ENCODE assay signal across 8 mouse cellular contexts in the genomic region with DNA sequence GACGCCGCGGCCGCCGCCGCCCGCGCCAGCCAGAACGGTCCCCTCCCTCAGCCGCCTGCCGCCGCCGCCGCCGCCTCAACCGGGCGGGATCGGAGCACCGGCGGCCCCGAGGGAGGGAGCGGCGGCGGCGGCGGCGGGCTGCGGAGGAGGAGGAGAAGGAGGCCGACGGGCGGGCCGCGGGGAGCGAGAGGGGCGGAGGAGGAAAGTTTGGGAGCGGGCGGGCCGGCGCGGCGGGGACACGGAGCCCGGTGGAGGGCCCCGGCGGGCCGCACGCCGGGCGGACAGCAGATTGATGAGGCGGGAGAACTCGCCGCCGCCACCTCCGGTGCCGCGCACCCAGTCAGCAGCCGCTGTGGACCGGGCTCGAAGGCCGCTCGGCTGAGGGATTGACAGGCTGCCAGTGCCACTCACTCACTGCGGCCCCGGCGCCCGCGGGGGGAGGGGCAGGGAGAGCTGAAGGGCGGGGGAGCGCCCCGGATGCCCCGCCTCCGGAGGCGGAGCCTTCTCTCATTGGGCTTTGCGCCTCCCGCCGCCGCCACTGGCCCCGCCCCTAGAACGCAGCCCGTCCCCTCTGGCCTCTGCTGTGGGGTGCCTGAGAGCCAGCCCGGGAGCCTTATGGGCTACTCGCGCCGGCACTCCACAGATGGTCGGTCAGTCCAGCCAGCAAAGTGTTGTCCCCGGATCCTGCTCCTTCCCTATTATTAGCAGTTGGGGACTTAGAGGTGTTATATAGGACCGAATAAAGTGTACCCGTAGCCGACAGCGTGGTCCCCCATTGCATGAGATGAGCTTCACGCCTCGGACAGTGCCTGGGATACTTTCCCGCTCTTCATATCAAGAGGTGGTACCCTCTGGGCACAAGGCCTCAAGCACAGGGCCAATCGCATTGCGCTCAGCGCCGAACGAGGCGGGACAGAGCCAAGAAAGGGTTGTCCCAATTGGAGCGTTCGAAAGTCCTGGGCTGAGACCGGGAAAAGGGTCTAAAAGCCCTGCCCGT. TPM values are rescaled to one million over a fixed set of nuclear protein-coding genes. Genes with fewer than 3 reads are reported as not detected.
A peak's percentile ranks its signal among the peaks of the same experiment; 100 is the strongest.
DNase-seq lines count a peak whose midpoint lies in the region; ATAC-seq and TF ChIP-seq lines count a peak whose summit lies in the region.

A gene (minus strand): TSS at position 838 of the 997 bp plus-strand sequence.

- no peak for TF ChIP-seq CTCF in bone marrow macrophage, adult 2 months (IDR thresholded peaks at IDR 0.05; ENCODE audit: low read depth, low read length)
- TF ChIP-seq CTCF in embryonic fibroblast, embryonic 13.5 days (IDR thresholded peaks at IDR 0.05; ENCODE audit: borderline replicate concordance, insufficient read depth, low read length), result no peak
- no peak for TF ChIP-seq CTCF in liver, adult 2 months (IDR thresholded peaks at IDR 0.05; ENCODE audit: low read depth, low read length)

- WGBS in heart, embryonic 11.5 days (ENCODE audit: insufficient replicate concordance), result under 1% methylated on average over 79 of the region's 102 CpGs
- under 1% methylated on average over 72 of the region's 102 CpGs for WGBS in kidney, embryonic 16.5 days
- WGBS in liver, adult 2 months, result 2% methylated on average over 82 of the region's 102 CpGs

- peak within 1 kb of the TSS; percentile 96 for H3K9ac ChIP-seq in heart, embryonic 11.5 days (ENCODE audit: low read depth, low read length)
- peak within 1 kb of the TSS; percentile 99 for H3K9ac ChIP-seq in kidney, embryonic 16.5 days (replicated peaks; ENCODE audit: low read length)
- peak within 1 kb of the TSS; percentile 89 for H3K9ac ChIP-seq in liver, adult 2 months (ENCODE audit: low read depth, low read length)

- H3K4me1 ChIP-seq in bone marrow macrophage, adult 2 months (ENCODE audit: control insufficient read depth, insufficient read depth, low read length), result peaks cover 6% of the 10 kb centered on the region; the same call in 1 of the 2 replicates
- peaks cover 4% of the 10 kb centered on the region; the same call in 1 of the 2 replicates for H3K4me1 ChIP-seq in embryonic fibroblast, embryonic 13.5 days (ENCODE audit: control insufficient read depth, insufficient read depth, low read length)
- H3K4me1 ChIP-seq in heart, embryonic 11.5 days (ENCODE audit: control insufficient read depth, insufficient read depth, low read length), result peaks cover 5% of the 10 kb centered on the region; the same call in 1 of the 2 replicates
- H3K4me1 ChIP-seq in kidney, embryonic 16.5 days (ENCODE audit: insufficient read depth, low read length), result peaks cover 18% of the 10 kb centered on the region
- no peaks in the 10 kb centered on the region; the same call in 1 of the 2 replicates for H3K4me1 ChIP-seq in liver, adult 2 months (ENCODE audit: control insufficient read depth, insufficient read depth, low read length)

- DNase-seq in A20 (ENCODE audit: low read depth, low spot score), result peak; percentile 95
- peak; percentile 90 for DNase-seq in liver, adult 2 months (ENCODE audit: extremely low read depth, low read depth, low spot score)
- peak; percentile 96 for DNase-seq in splenic B cell, adult 2 months (ENCODE audit: low read depth, low spot score)

- peak; percentile 95 for ATAC-seq in heart, embryonic 11.5 days (replicated peaks; ENCODE audit: insufficient number of reproducible peaks, low FRiP score, low TSS enrichment)
- ATAC-seq in kidney, embryonic 16.5 days (ENCODE audit: low FRiP score, low TSS enrichment), result peak; percentile 95

- H3ac ChIP-seq in myocyte (ENCODE audit: control insufficient read depth, insufficient read length), result peak within 1 kb of the TSS; percentile 60

- no peaks in the 10 kb centered on the region for H3K9me3 ChIP-seq in heart, embryonic 11.5 days (replicated peaks; ENCODE audit: control insufficient read depth, low read length)
- H3K9me3 ChIP-seq in kidney, embryonic 16.5 days (ENCODE audit: low read length), result no peaks in the 10 kb centered on the region

- H3K4me3 ChIP-seq in bone marrow macrophage, adult 2 months (ENCODE audit: insufficient read depth, low read length), result peak within 1 kb of the TSS; percentile 84
- peak within 1 kb of the TSS; percentile 41 for H3K4me3 ChIP-seq in embryonic fibroblast, embryonic 13.5 days (ENCODE audit: insufficient read depth, low read length)
- H3K4me3 ChIP-seq in heart, embryonic 11.5 days (ENCODE audit: low read depth, low read length), result peak within 1 kb of the TSS; percentile 93
- peak within 1 kb of the TSS; percentile 84 for H3K4me3 ChIP-seq in kidney, embryonic 16.5 days (ENCODE audit: low read length)
- H3K4me3 ChIP-seq in liver, adult 2 months (ENCODE audit: insufficient read depth, low read depth, low read length), result peak within 1 kb of the TSS; percentile 66
- H3K4me3 ChIP-seq in myocyte, result peak within 1 kb of the TSS; percentile 48

- no peaks in the 10 kb centered on the region for H3K79me2 ChIP-seq in liver, adult 2 months (ENCODE audit: control insufficient read depth, insufficient read depth, low read length)
- H3K79me2 ChIP-seq in myocyte (ENCODE audit: control insufficient read depth, insufficient read depth), result no peaks in the 10 kb centered on the region

- peak within 1 kb of the TSS; percentile 94 for H3K4me2 ChIP-seq in heart, embryonic 11.5 days
- peak within 1 kb of the TSS; percentile 93 for H3K4me2 ChIP-seq in kidney, embryonic 16.5 days (replicated peaks; ENCODE audit: low read depth, low read length)
- peak within 1 kb of the TSS; percentile 90 for H3K4me2 ChIP-seq in myocyte (ENCODE audit: low read depth)

- TF ChIP-seq POLR2A in bone marrow macrophage, adult 2 months (IDR thresholded peaks at IDR 0.05; ENCODE audit: borderline replicate concordance, low read depth, low read length), result no peak
- TF ChIP-seq POLR2A in embryonic fibroblast, embryonic 13.5 days (IDR thresholded peaks at IDR 0.05; ENCODE audit: low read depth, low read length), result peak; percentile 87
- peak; percentile 66 for TF ChIP-seq POLR2A in liver, adult 2 months (IDR thresholded peaks at IDR 0.05; ENCODE audit: extremely low read depth, insufficient read depth, low read length)
- TF ChIP-seq POLR2A in myocyte (IDR thresholded peaks at IDR 0.05; ENCODE audit: insufficient read length, low read depth), result peak; percentile 96

- no peaks in the 10 kb centered on the region for H3K36me3 ChIP-seq in heart, embryonic 11.5 days (ENCODE audit: control insufficient read depth, insufficient read depth, low read length)
- no peaks in the 10 kb centered on the region for H3K36me3 ChIP-seq in kidney, embryonic 16.5 days (ENCODE audit: insufficient read depth, low read length)
- no peaks in the 10 kb centered on the region for H3K36me3 ChIP-seq in liver, adult 2 months (ENCODE audit: control insufficient read depth, insufficient read depth, low read length)
- H3K36me3 ChIP-seq in myocyte (ENCODE audit: control insufficient read depth, insufficient read depth), result no peaks in the 10 kb centered on the region
- no peaks in the 10 kb centered on the region for H3K36me3 ChIP-seq in splenic B cell, adult 2 months (ENCODE audit: control insufficient read depth, insufficient read depth, low read length, poor library complexity, severe bottlenecking)

- H3K27ac ChIP-seq in bone marrow macrophage, adult 2 months (ENCODE audit: insufficient read depth, low read depth, low read length), result peak within 1 kb of the TSS; percentile 53
- H3K27ac ChIP-seq in embryonic fibroblast, embryonic 13.5 days (ENCODE audit: insufficient read depth, low read length), result peak within 1 kb of the TSS; percentile 87
- peak within 1 kb of the TSS; percentile 99 for H3K27ac ChIP-seq in heart, embryonic 11.5 days (ENCODE audit: low read depth, low read length)
- peak within 1 kb of the TSS; percentile 98 for H3K27ac ChIP-seq in kidney, embryonic 16.5 days (ENCODE audit: low read length)
- H3K27ac ChIP-seq in liver, adult 2 months (replicated peaks; ENCODE audit: insufficient read depth, low read depth, low read length), result peak within 1 kb of the TSS; percentile 56

- H3K27me3 ChIP-seq in heart, embryonic 11.5 days (ENCODE audit: control insufficient read depth, insufficient read depth, low read length), result no peaks in the 10 kb centered on the region
- H3K27me3 ChIP-seq in kidney, embryonic 16.5 days (ENCODE audit: insufficient read depth, low read length), result no peaks in the 10 kb centered on the region
- no peaks in the 10 kb centered on the region for H3K27me3 ChIP-seq in liver, adult 2 months (ENCODE audit: control insufficient read depth, insufficient read depth, low read length)
- no peaks in the 10 kb centered on the region for H3K27me3 ChIP-seq in myocyte (ENCODE audit: control insufficient read depth, insufficient read depth, insufficient read length)
- H3K27me3 ChIP-seq in splenic B cell, adult 2 months (ENCODE audit: control insufficient read depth, insufficient read depth, low read length, poor library complexity, severe bottlenecking), result no peaks in the 10 kb centered on the region

TF ChIP-seq in myocyte, 11 proteins besides CTCF, POLR2A, EP300 and RAD21:
- no peak for TF ChIP-seq TCF12 (IDR thresholded peaks at IDR 0.05; ENCODE audit: insufficient read depth, poor library complexity, severe bottlenecking)
- TF ChIP-seq SRF (IDR thresholded peaks at IDR 0.05; ENCODE audit: control insufficient read depth, insufficient read length, low read depth), result peak; percentile 13
- TF ChIP-seq E2F4 (IDR thresholded peaks at IDR 0.05; ENCODE audit: insufficient read depth), result peak; percentile 66
- TF ChIP-seq MYOG (IDR thresholded peaks at IDR 0.05; ENCODE audit: control insufficient read depth in 1 of 3, insufficient read depth in 1 of 3, insufficient read length in 2 of 3, low read depth in 2 of 3), result peak in 1 of 3 experiments; percentile 8
- no peak for TF ChIP-seq USF1 (IDR thresholded peaks at IDR 0.05; ENCODE audit: low read depth)
- TF ChIP-seq TCF3 (IDR thresholded peaks at IDR 0.05; ENCODE audit: insufficient read length, low read depth), result no peak
- TF ChIP-seq POLR2AphosphoS2 (IDR thresholded peaks at IDR 0.05; ENCODE audit: insufficient read length, low read depth), result peak; percentile 93
- peak in 2 of 3 experiments; percentile 39 to 57 for TF ChIP-seq MYOD1 (IDR thresholded peaks at IDR 0.05; ENCODE audit: control insufficient read depth in 1 of 3, insufficient read length in 2 of 3, low read depth in 2 of 3)
- no peak for TF ChIP-seq MAX (IDR thresholded peaks at IDR 0.05; ENCODE audit: low read depth)
- no peak for TF ChIP-seq REST (IDR thresholded peaks at IDR 0.05; ENCODE audit: insufficient read depth, insufficient read length)
- no peak for TF ChIP-seq CEBPB (IDR thresholded peaks at IDR 0.05; ENCODE audit: insufficient read depth, poor library complexity, severe bottlenecking)

RNA-seq across cellular contexts. Expression of the gene that starts here (rescaled TPM):
- 13.4 and 13.7 TPM in 2 replicates for polyA plus RNA-seq in bone marrow macrophage, adult 2 months (2012; ENCODE audit: insufficient read depth, insufficient read length, missing spikeins)
- 32.3 and 48.0 TPM in 2 replicates for polyA plus RNA-seq in embryonic fibroblast, embryonic 13.5 days (2011; ENCODE audit: insufficient read length, low read depth, missing spikeins)
- polyA plus RNA-seq in heart, embryonic 11.5 days (2014; fragmentation: Nextera tagmentation; extraction: Ambion mirVana), result 29.1 and 30.6 TPM in 2 replicates
- polyA plus RNA-seq in kidney, embryonic 16.5 days (2015; fragmentation: Nextera tagmentation; extraction: Ambion mirVana), result 22.7 and 24.1 TPM in 2 replicates
- 1.9 and 2.6 TPM in 2 replicates for total RNA-seq in liver, adult 2 months (2014; rRNA removed)
- 1.0 and 1.1 TPM in 2 replicates for polyA plus RNA-seq in liver, adult 2 months (2012; rRNA removed)
- 6.1 TPM for polyA plus RNA-seq in myocyte (2012; fragmentation: generic; extraction: Trizol)

Comparison
In these comparisons a context has a peak if more than half of its experiments do, and no peak if none do; other contexts are left out.
1. Peak in every context shown above with its lines: DNase-seq, ATAC-seq, H3K4me3 ChIP-seq and H3K27ac ChIP-seq.
2. H3K4me3 ChIP-seq: peak in every context shown above with its lines; median percentile 93 in heart, embryonic 11.5 days; 84 in bone marrow macrophage, adult 2 months; 84 in kidney, embryonic 16.5 days; 66 in liver, adult 2 months; 48 in myocyte; 41 in embryonic fibroblast, embryonic 13.5 days.